Mouse (Mus musculus): ENCODE results near the gene Gng7. TPM values are rescaled to one million over a fixed set of nuclear protein-coding genes. Genes with fewer than 3 reads are reported as not detected.

Gng7 gene
- polyA plus RNA-seq, 1 experiment from 2014 or later: 14.0 TPM

Other genes starting within 250 kb of the Gng7 start
- 66.8 and 72.4 TPM in 2 replicates for gene Sf3a2, start 216.7 kb downstream of the Gng7 start, polyA plus RNA-seq (2016; fragmentation: Nextera tagmentation; extraction: Ambion mirVana)
- 155 TPM in 2 replicates for gene Plekhj1, start 216.3 kb downstream of the Gng7 start, polyA plus RNA-seq (2016; fragmentation: Nextera tagmentation; extraction: Ambion mirVana)
- gene Amh, start 209.7 kb downstream of the Gng7 start, polyA plus RNA-seq (2016; fragmentation: Nextera tagmentation; extraction: Ambion mirVana): not detected in 2 replicates
- 1.4 and 1.6 TPM in 2 replicates for gene Jsrp1, start 201.4 kb downstream of the Gng7 start, polyA plus RNA-seq (2016; fragmentation: Nextera tagmentation; extraction: Ambion mirVana)
- 1,342 and 1,429 TPM in 2 replicates for gene Oaz1, start 188.3 kb downstream of the Gng7 start, polyA plus RNA-seq (2016; fragmentation: Nextera tagmentation; extraction: Ambion mirVana)
- 0.65 and 1.3 TPM in 2 replicates for gene Lingo3, start 170.9 kb downstream of the Gng7 start, polyA plus RNA-seq (2016; fragmentation: Nextera tagmentation; extraction: Ambion mirVana)
- 265 and 274 TPM in 2 replicates for gene Lsm7, start 159.7 kb downstream of the Gng7 start, polyA plus RNA-seq (2016; fragmentation: Nextera tagmentation; extraction: Ambion mirVana)
- 51.2 and 51.3 TPM in 2 replicates for gene Sppl2b, start 159.7 kb downstream of the Gng7 start, polyA plus RNA-seq (2016; fragmentation: Nextera tagmentation; extraction: Ambion mirVana)
- 0.06 and 0.10 TPM in 2 replicates for gene Tmprss9, start 143.1 kb downstream of the Gng7 start, polyA plus RNA-seq (2016; fragmentation: Nextera tagmentation; extraction: Ambion mirVana)
- 282 and 323 TPM in 2 replicates for gene Timm13, start 114.0 kb downstream of the Gng7 start, polyA plus RNA-seq (2016; fragmentation: Nextera tagmentation; extraction: Ambion mirVana)
- gene Lmnb2, start 96.7 kb downstream of the Gng7 start, polyA plus RNA-seq (2016; fragmentation: Nextera tagmentation; extraction: Ambion mirVana): 57.1 and 61.3 TPM in 2 replicates
- 7.9 and 8.0 TPM in 2 replicates for gene Gadd45b, start 84.9 kb downstream of the Gng7 start, polyA plus RNA-seq (2016; fragmentation: Nextera tagmentation; extraction: Ambion mirVana)
- gene Diras1, start 10.7 kb upstream of the Gng7 start, polyA plus RNA-seq (2016; fragmentation: Nextera tagmentation; extraction: Ambion mirVana): 16.6 and 16.8 TPM in 2 replicates
- 33.9 and 40.2 TPM in 2 replicates for gene Slc39a3, start 22.5 kb upstream of the Gng7 start, polyA plus RNA-seq (2016; fragmentation: Nextera tagmentation; extraction: Ambion mirVana)
- gene Sgta, start 45.2 kb upstream of the Gng7 start, polyA plus RNA-seq (2016; fragmentation: Nextera tagmentation; extraction: Ambion mirVana): 272 and 275 TPM in 2 replicates
- 60.2 and 63.3 TPM in 2 replicates for gene Thop1, start 55.1 kb upstream of the Gng7 start, polyA plus RNA-seq (2016; fragmentation: Nextera tagmentation; extraction: Ambion mirVana)
- 0.08 and 0.51 TPM in 2 replicates for gene Creb3l3, start 83.9 kb upstream of the Gng7 start, polyA plus RNA-seq (2016; fragmentation: Nextera tagmentation; extraction: Ambion mirVana)
- gene Map2k2, start 91.0 kb upstream of the Gng7 start, polyA plus RNA-seq (2016; fragmentation: Nextera tagmentation; extraction: Ambion mirVana): 230 and 232 TPM in 2 replicates
- 15.6 and 17.5 TPM in 2 replicates for gene Zbtb7a, start 120.3 kb upstream of the Gng7 start, polyA plus RNA-seq (2016; fragmentation: Nextera tagmentation; extraction: Ambion mirVana)
- 67.6 and 70.6 TPM in 2 replicates for gene Pias4, start 153.0 kb upstream of the Gng7 start, polyA plus RNA-seq (2016; fragmentation: Nextera tagmentation; extraction: Ambion mirVana)
- 515 and 520 TPM in 2 replicates for gene Eef2, start 161.7 kb upstream of the Gng7 start, polyA plus RNA-seq (2016; fragmentation: Nextera tagmentation; extraction: Ambion mirVana)
- 87.7 and 88.4 TPM in 2 replicates for gene Dapk3, start 168.1 kb upstream of the Gng7 start, polyA plus RNA-seq (2016; fragmentation: Nextera tagmentation; extraction: Ambion mirVana)
- gene 4930442H23Rik, start 168.9 kb upstream of the Gng7 start, polyA plus RNA-seq (2016; fragmentation: Nextera tagmentation; extraction: Ambion mirVana): not detected in 2 replicates
- gene Nmrk2, start 187.1 kb upstream of the Gng7 start, polyA plus RNA-seq (2016; fragmentation: Nextera tagmentation; extraction: Ambion mirVana): 0.14 TPM in 1 of 2 replicates, not detected in the other
- 34.0 and 43.6 TPM in 2 replicates for gene Atcay, start 215.9 kb upstream of the Gng7 start, polyA plus RNA-seq (2016; fragmentation: Nextera tagmentation; extraction: Ambion mirVana)
- 16.0 and 18.2 TPM in 2 replicates for gene Zfr2, start 218.2 kb upstream of the Gng7 start, polyA plus RNA-seq (2016; fragmentation: Nextera tagmentation; extraction: Ambion mirVana)
- 5.1 and 6.2 TPM in 2 replicates for gene Matk, start 238.0 kb upstream of the Gng7 start, polyA plus RNA-seq (2016; fragmentation: Nextera tagmentation; extraction: Ambion mirVana)